Mouse (Mus musculus) v-Abl transformed pro-B cells (cell line): ENCODE measurements around the gene Ehd2.

ENCODE experiments used
- in situ Hi-C, 2 experiments: fragments of 400-800 bp; cut with MboI; formaldehyde crosslinking; loops; one replicate each; pipeline ENCODE4 v1.15.1; 2025; ENCODE audit not compliant: unreplicated experiment in 2 of 2

Ehd2 gene

GRCm38 (mm10) chr7:15967312-15967711 lies at the start of gene Ehd2:
Ehd2 (minus strand) TSS chr7:15967567.
- in situ Hi-C loops: no loop called here

GRCm38 (mm10) chr7:16015384-16015783 lies 48.0 kb upstream of the Ehd2 start:
- in situ Hi-C loops: no loop called here

- in situ Hi-C loops: loop anchor here in 1 of 2 experiments (5.0 kb wide), 1 partner anchor 33 kb away; the partner anchor contains the start of gene Bicra
Observed at GRCm38 (mm10) chr7:16014521-16015175, 47.3 kb upstream of the Ehd2 start.

- in situ Hi-C loops: loop anchor here in 1 of 2 experiments (5.0 kb wide), 1 partner anchor 34 kb away; the partner anchor contains the start of gene Bicra
Observed at GRCm38 (mm10) chr7:16013722-16014275, 46.4 kb upstream of the Ehd2 start.

- in situ Hi-C loops: loop anchor here in 1 of 2 experiments (5.0 kb wide), 1 partner anchor 35 kb away; the partner anchor contains the start of gene Bicra
Observed at GRCm38 (mm10) chr7:16012576-16013263, 45.4 kb upstream of the Ehd2 start.

GRCm38 (mm10) chr7:16011418-16012085 lies 44.2 kb upstream of the Ehd2 start:
- in situ Hi-C loops: loop anchor here in 1 of 2 experiments (5.0 kb wide), 1 partner anchor 36 kb away; the partner anchor contains the start of gene Bicra

GRCm38 (mm10) chr7:16010649-16011048 lies 43.3 kb upstream of the Ehd2 start:
- in situ Hi-C loops: loop anchor here in 1 of 2 experiments (5.0 kb wide), 1 partner anchor 37 kb away; the partner anchor contains the start of gene Bicra

GRCm38 (mm10) chr7:16009636-16010035 lies 42.3 kb upstream of the Ehd2 start:
- in situ Hi-C loops: loop anchor here in 1 of 2 experiments (5.0 kb wide), 1 partner anchor 38 kb away; the partner anchor contains the start of gene Bicra

- in situ Hi-C loops: no loop called here
Observed at GRCm38 (mm10) chr7:16005020-16005419, 37.7 kb upstream of the Ehd2 start.

GRCm38 (mm10) chr7:16004177-16004856 lies 37.0 kb upstream of the Ehd2 start:
- in situ Hi-C loops: no loop called here

- in situ Hi-C loops: no loop called here
Observed at GRCm38 (mm10) chr7:16003032-16003431, 35.7 kb upstream of the Ehd2 start.

- in situ Hi-C loops: no loop called here
Observed at GRCm38 (mm10) chr7:16002171-16002570, 34.8 kb upstream of the Ehd2 start.

- in situ Hi-C loops: no loop called here
Observed at GRCm38 (mm10) chr7:16001691-16002090, 34.3 kb upstream of the Ehd2 start.

GRCm38 (mm10) chr7:15993789-15994188 lies 26.4 kb upstream of the Ehd2 start:
- in situ Hi-C loops: loop anchor here (25.0 kb wide), 1 partner anchor 269 kb away; the partner anchor contains the start of genes C5ar1 (in 2 of the 2) and Inafm1 (in 2 of the 2)

- in situ Hi-C loops: loop anchor here (25.0 kb wide), 1 partner anchor 269 kb away; the partner anchor contains the start of genes C5ar1 (in 2 of the 2) and Inafm1 (in 2 of the 2)
Observed at GRCm38 (mm10) chr7:15993152-15993551, 25.8 kb upstream of the Ehd2 start.

GRCm38 (mm10) chr7:15991764-15992163 lies 24.4 kb upstream of the Ehd2 start:
- in situ Hi-C loops: loop anchor here (25.0 kb wide), 1 partner anchor 271 kb away; the partner anchor contains the start of genes C5ar1 (in 2 of the 2) and Inafm1 (in 2 of the 2)

- in situ Hi-C loops: loop anchor here (25.0 kb wide), 1 partner anchor 274 kb away; the partner anchor contains the start of genes C5ar1 (in 2 of the 2) and Inafm1 (in 2 of the 2)
Observed at GRCm38 (mm10) chr7:15987661-15988356, 20.4 kb upstream of the Ehd2 start.

- in situ Hi-C loops: loop anchor here (5.0 to 25.0 kb wide), 4 partner anchors 64 to 279 kb away; partner anchors contain the start of genes C5ar1 (in 2 of the 2), Inafm1 (in 2 of the 2) and Bicra (in 1 of the 2)
Observed at GRCm38 (mm10) chr7:15982729-15983407, 15.5 kb upstream of the Ehd2 start.
